8 mouse cellular contexts compared by ENCODE assay signal in genomic region chr4:154674541-154674940, GRCm38 (mm10). TPM values are rescaled to one million over a fixed set of nuclear protein-coding genes. Genes with fewer than 3 reads are reported as not detected.
DNase-seq lines count a peak whose midpoint lies in the region; ATAC-seq and TF ChIP-seq lines count a peak whose summit lies in the region.

No protein-coding gene starts in this region.

- no peak for ATAC-seq in liver, embryonic 14.5 days (ENCODE audit: insufficient read depth)

- whole genome bisulfite sequencing in liver, embryonic 14.5 days (ENCODE audit: insufficient replicate concordance), result 4% methylated on average over 12 of the region's 12 CpGs
- WGBS in olfactory bulb, adult 2 months, result 4% methylated on average over 12 of the region's 12 CpGs

- no peaks in the 10 kb centered on the region for H3K9me3 ChIP-seq in liver, embryonic 14.5 days (ENCODE audit: control insufficient read depth, low read length)

- TF ChIP-seq CTCF in liver, embryonic 14.5 days (IDR thresholded peaks at IDR 0.05; ENCODE audit: low read depth), result peak; percentile 85
- peak; percentile 89 for TF ChIP-seq CTCF in olfactory bulb, adult 2 months (IDR thresholded peaks at IDR 0.05; ENCODE audit: insufficient read depth, low read depth, low read length)

- no peak overlapping the region for H3K4me3 ChIP-seq in liver, embryonic 14.5 days (ENCODE audit: insufficient read depth in 1 of 2, low read depth in 2 of 2, low read length in 2 of 2)
- no peak overlapping the region for H3K4me3 ChIP-seq in olfactory bulb, adult 2 months (ENCODE audit: insufficient read depth, low read depth, low read length)

- no peak for TF ChIP-seq EP300 in liver, embryonic 14.5 days (IDR thresholded peaks at IDR 0.05; ENCODE audit: low read depth)

- H3K4me1 ChIP-seq in liver, embryonic 14.5 days (replicated peaks; ENCODE audit: control insufficient read depth in 2 of 2, insufficient read depth in 2 of 2, low read length in 1 of 2), result no peaks in the 10 kb centered on the region
- H3K4me1 ChIP-seq in olfactory bulb, adult 2 months (ENCODE audit: control insufficient read depth, insufficient read depth, low read length), result 0 out of 2 replicates have a peak, but pooled peaks cover 4% of the 10 kb centered on the region

- DNase-seq in layer of hippocampus, adult 18-20 months (ENCODE audit: low spot score in 2 of 2), result peak; percentile 9 to 54
- DNase-seq in layer of hippocampus, adult 9-10 months (ENCODE audit: low spot score), result no peak
- peak; percentile 35 to 60 for DNase-seq in cerebellum, postnatal 25 days
- peak; percentile 27 to 38 for DNase-seq in gastrocnemius, adult 8-10 months (ENCODE audit: low spot score in 2 of 2)
- peak; percentile 53 for DNase-seq in kidney, adult 9 months
- DNase-seq in liver, embryonic 14.5 days (ENCODE audit: low read depth in 3 of 3, low spot score in 3 of 3), result no peak
- peak; percentile 39 to 59 for DNase-seq in urinary bladder, postnatal 36 days (ENCODE audit: low spot score in 2 of 2)

- no peak overlapping the region for H3K9ac ChIP-seq in liver, embryonic 14.5 days (replicated peaks)

- H3K4me2 ChIP-seq in liver, embryonic 14.5 days (ENCODE audit: low read depth), result no peak overlapping the region

- H3K36me3 ChIP-seq in liver, embryonic 14.5 days (replicated peaks; ENCODE audit: control insufficient read depth, insufficient read depth, low read depth), result no peaks in the 10 kb centered on the region

- TF ChIP-seq POLR2A in olfactory bulb, adult 2 months (IDR thresholded peaks at IDR 0.05; ENCODE audit: insufficient read depth, low read depth, low read length), result no peak

- no peak overlapping the region for H3K27ac ChIP-seq in liver, embryonic 14.5 days
- H3K27ac ChIP-seq in olfactory bulb, adult 2 months (ENCODE audit: insufficient read depth, low read depth, low read length), result no peak overlapping the region

- H3K27me3 ChIP-seq in liver, embryonic 14.5 days (ENCODE audit: control insufficient read depth, insufficient read depth, low read length), result no peaks in the 10 kb centered on the region

RNA-seq across cellular contexts. Expression of gene Actrt2, which starts 6.9 kb away (rescaled TPM):
- not detected for total RNA-seq in layer of hippocampus, adult 18-20 months (2021)
- not detected for total RNA-seq in gastrocnemius, adult 8-10 months (2022)
- not detected in 2 replicates for polyA plus RNA-seq in liver, embryonic 14.5 days (2012; rRNA removed)
- not detected in 2 replicates for polyA plus RNA-seq in liver, embryonic 14.5 days (2014; fragmentation: Nextera tagmentation; extraction: Ambion mirVana)
- polyA plus RNA-seq in olfactory bulb, adult 2 months (2012; ENCODE audit: insufficient read depth, insufficient read length, low replicate concordance, missing spikeins), result not detected in 2 replicates

RNA-seq across cellular contexts. Expression of gene Prdm16, which starts 37.9 kb away (rescaled TPM):
- 10 to 100 TPM in 1 of 2 experiments, 1 to 10 TPM in 1; 9.7 to 12.2 TPM for total RNA-seq in layer of hippocampus, adult 18-20 months (2021)
- 1 to 10 TPM in 3 of 4 experiments, under 1 TPM in 1; 0.73 to 3.1 (median 1.4) TPM for total RNA-seq in gastrocnemius, adult 8-10 months (2022)
- 0.69 and 0.70 TPM in 2 replicates for polyA plus RNA-seq in liver, embryonic 14.5 days (2012; rRNA removed)
- 0.86 and 1.6 TPM in 2 replicates for polyA plus RNA-seq in liver, embryonic 14.5 days (2014; fragmentation: Nextera tagmentation; extraction: Ambion mirVana)
- not detected in 2 replicates for polyA plus RNA-seq in olfactory bulb, adult 2 months (2012; ENCODE audit: insufficient read depth, insufficient read length, low replicate concordance, missing spikeins)

Comparison
In these comparisons a context has a peak if more than half of its experiments do, and no peak if none do; other contexts are left out.
1. DNase-seq: peak in layer of hippocampus, adult 18-20 months (2 of 2), cerebellum, postnatal 25 days (2 of 2), gastrocnemius, adult 8-10 months (2 of 2), kidney, adult 9 months (single experiment) and urinary bladder, postnatal 36 days (2 of 2); none in layer of hippocampus, adult 9-10 months (single experiment) and liver, embryonic 14.5 days (0 of 3).